Mouse (Mus musculus): ENCODE data around the gene Ric8a.

GRCm38 (mm10) chr7:140843806-140844205 lies 13.0 kb upstream of the Ric8a start:
- TF ChIP-seq CTCF (IDR thresholded peaks at IDR 0.05) = no peak
- TF ChIP-seq POLR2A (IDR thresholded peaks at IDR 0.05; ENCODE audit: insufficient read depth, low read depth, low read length) = no peak
